Mouse (Mus musculus) embryonic fibroblast, embryonic 13.5 days (primary cell): Measurements from ENCODE around the gene Cyp27b1. TPM values are rescaled to one million over a fixed set of nuclear protein-coding genes. Genes with fewer than 3 reads are reported as not detected.
"Not testable (repeated sequence)": the region's sequence is repeated elsewhere in the genome, so short reads cannot be mapped to it uniquely, and the experiment has no call there.

Source experiments
- H3K27ac ChIP-seq: 2 replicates; pipeline ENCODE4 v1.5.1; 2012; ENCODE audit warnings: low read length, control low read depth, inconsistent platforms; ENCODE audit not compliant: insufficient read depth
- H3K4me1 ChIP-seq: 2 replicates; pipeline ENCODE4 v1.6.1; 2011; ENCODE audit warnings: low read length; ENCODE audit not compliant: control insufficient read depth, insufficient read depth
- H3K4me3 ChIP-seq: 2 replicates; pipeline ENCODE4 v1.5.1; 2011; ENCODE audit warnings: mild to moderate bottlenecking, control low read depth, low read length; ENCODE audit not compliant: insufficient read depth
- CTCF ChIP-seq: IDR thresholded peaks from 2 replicates; pipeline ENCODE4 v1.5.1; 2011; ENCODE audit warnings: mild to moderate bottlenecking, control low read depth, low read length, moderate library complexity, borderline replicate concordance; ENCODE audit not compliant: insufficient read depth
- POLR2A ChIP-seq: IDR thresholded peaks from 2 replicates; pipeline ENCODE4 v1.6.1; 2011; ENCODE audit warnings: low read depth, mild to moderate bottlenecking, control low read depth, low read length, moderate library complexity
- polyA plus RNA-seq: library from polyadenylated mRNA; stranded (reverse); fragments of >200 nt; gene quantifications from 2 replicates; pipeline ENCODE4 v1.2.4, GENCODE M21; 2011; ENCODE audit warnings: low read depth; ENCODE audit not compliant: missing spikeins, insufficient read length

Gene Cyp27b1
- polyA plus RNA-seq, 1 experiment = not detected

- no peaks in the 10 kb centered on the region for H3K4me1 ChIP-seq
- peak overlapping the region; percentile 25; the same call in 1 of the 2 replicates for H3K4me3 ChIP-seq
- TF ChIP-seq POLR2A (no peak), CTCF (no peak)
- no peak overlapping the region for H3K27ac ChIP-seq
These were observed 11.3 kb downstream of the Cyp27b1 start for GRCm38 (mm10) chr10:127059174-127059967.

- H3K4me1 ChIP-seq = no peaks in the 10 kb centered on the region
- no peak within 1 kb of the TSS for H3K27ac ChIP-seq
- peak within 1 kb of the TSS; percentile 25; the same call in 1 of the 2 replicates for H3K4me3 ChIP-seq
- TF ChIP-seq POLR2A (no peak), CTCF (no peak)
These were observed 12.2 kb downstream of the Cyp27b1 start, which contains the start of gene March9 for GRCm38 (mm10) chr10:127059968-127060916. TSS of gene March9 (minus strand) at chr10:127060184.

GRCm38 (mm10) chr10:127061085-127061484 is 13.0 kb downstream of the Cyp27b1 start:
- no peak overlapping the region for H3K4me3 ChIP-seq
- no peaks in the 10 kb centered on the region; the same call in 1 of the 2 replicates for H3K4me1 ChIP-seq
- TF ChIP-seq POLR2A (no peak), CTCF (no peak)
- no peak overlapping the region for H3K27ac ChIP-seq

GRCm38 (mm10) chr10:127061513-127061912 is 13.5 kb downstream of the Cyp27b1 start:
- H3K4me3 ChIP-seq = no peak overlapping the region
- H3K27ac ChIP-seq = no peak overlapping the region
- TF ChIP-seq POLR2A (no peak), CTCF (no peak)
- H3K4me1 ChIP-seq = no peaks in the 10 kb centered on the region; the same call in 1 of the 2 replicates

GRCm38 (mm10) chr10:127062101-127062500 is 14.1 kb downstream of the Cyp27b1 start:
- H3K4me3 ChIP-seq, H3K4me1 ChIP-seq, H3K27ac ChIP-seq: not testable (repeated sequence)

GRCm38 (mm10) chr10:127062503-127062902 is 14.5 kb downstream of the Cyp27b1 start:
- no peaks in the 10 kb centered on the region; the same call in 1 of the 2 replicates for H3K4me1 ChIP-seq
- H3K27ac ChIP-seq = no peak overlapping the region
- H3K4me3 ChIP-seq = no peak overlapping the region
- TF ChIP-seq POLR2A (no peak), CTCF (no peak)

DNA sequence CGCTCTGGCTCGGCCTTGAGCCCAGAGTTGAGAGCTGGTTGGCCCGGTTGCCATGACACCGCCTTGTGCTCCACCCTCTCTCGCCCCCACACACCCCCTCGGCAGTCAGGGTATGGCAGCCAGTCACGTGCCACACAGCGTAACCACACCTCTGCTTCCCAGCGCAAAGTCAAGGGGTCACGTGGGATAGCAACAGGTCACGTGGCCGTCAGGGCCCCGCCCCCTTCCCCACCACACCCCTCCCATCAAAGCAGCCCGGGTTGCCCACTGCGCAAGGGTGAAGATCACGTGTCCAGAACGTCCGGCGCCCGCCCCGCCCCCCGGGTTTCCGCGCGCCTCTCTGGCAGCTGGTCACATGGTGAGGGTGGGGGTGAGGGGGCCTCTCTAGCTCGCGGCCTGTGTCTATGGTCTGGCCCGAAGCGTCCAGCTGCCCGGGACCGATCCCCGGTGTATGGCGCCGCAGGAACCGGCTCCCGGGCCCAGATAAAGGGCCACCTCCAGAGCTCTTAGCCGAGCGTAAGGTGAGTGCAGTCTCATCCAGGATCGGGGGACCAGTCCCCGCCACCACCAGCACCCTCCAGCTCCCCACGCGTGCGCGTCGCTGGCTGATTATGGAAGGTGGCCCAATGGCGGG is 15.3 kb downstream of the Cyp27b1 start, which contains the start of gene Cdk4:
Gene Cdk4, plus strand, starts transcription at position 296 of the 634 bp plus-strand sequence.
- H3K4me1 ChIP-seq = peaks cover 2% of the 10 kb centered on the region; the same call in 1 of the 2 replicates
- peak within 1 kb of the TSS; percentile 92 for H3K4me3 ChIP-seq
- TF ChIP-seq CTCF (no peak), POLR2A (peak; percentile 62)

GRCm38 (mm10) chr10:127063913-127064870 is 16.1 kb downstream of the Cyp27b1 start:
- TF ChIP-seq CTCF = no peak
- TF ChIP-seq POLR2A = 0 out of 2 replicates have a peak, but pooled peaks have one; percentile 1
- peak overlapping the region; percentile 56 for H3K27ac ChIP-seq
- H3K4me3 ChIP-seq = peak overlapping the region; percentile 92
- peaks cover 5% of the 10 kb centered on the region; the same call in 1 of the 2 replicates for H3K4me1 ChIP-seq

More for the DNA sequence above, 15.3 kb downstream of the Cyp27b1 start, which contains the start of gene Cdk4:
- peak within 1 kb of the TSS; percentile 56 for H3K27ac ChIP-seq
